Mouse (Mus musculus): ENCODE data around the gene Amigo2. TPM values are rescaled to one million over a fixed set of nuclear protein-coding genes. Genes with fewer than 3 reads are reported as not detected.
A peak's percentile ranks its signal among the peaks of the same experiment; 100 is the strongest.
"Not testable (repeated sequence)": the region's sequence is repeated elsewhere in the genome, so short reads cannot be mapped to it uniquely, and the experiment has no call there.

Amigo2 gene
- total RNA-seq, 2 experiments from 2014 or later = 0.07 to 0.27 TPM

- no peak for ATAC-seq (ENCODE audit: poor library complexity, severe bottlenecking)
Observed at GRCm38 (mm10) chr15:97229494-97230077, 17.5 kb downstream of the Amigo2 start.

GRCm38 (mm10) chr15:97224003-97224402 lies 23.1 kb downstream of the Amigo2 start:
- no peak for ATAC-seq (ENCODE audit: poor library complexity, severe bottlenecking)

GRCm38 (mm10) chr15:97223431-97223830 lies 23.7 kb downstream of the Amigo2 start:
- no peak for ATAC-seq (ENCODE audit: poor library complexity, severe bottlenecking)

- no peak for ATAC-seq (ENCODE audit: poor library complexity, severe bottlenecking)
Observed at GRCm38 (mm10) chr15:97216843-97217242, 30.2 kb downstream of the Amigo2 start.

GRCm38 (mm10) chr15:97212501-97213477 lies 34.3 kb downstream of the Amigo2 start:
- peak; percentile 99 for ATAC-seq (ENCODE audit: poor library complexity, severe bottlenecking)

- ATAC-seq (ENCODE audit: poor library complexity, severe bottlenecking) = not testable (repeated sequence)
Observed at GRCm38 (mm10) chr15:97209754-97210153, 37.3 kb downstream of the Amigo2 start.

GRCm38 (mm10) chr15:97206506-97206905 lies 40.6 kb downstream of the Amigo2 start:
- no peak for ATAC-seq (ENCODE audit: poor library complexity, severe bottlenecking)

- no peak for ATAC-seq (ENCODE audit: poor library complexity, severe bottlenecking)
Observed at GRCm38 (mm10) chr15:97205776-97206175, 41.3 kb downstream of the Amigo2 start.

- ATAC-seq (ENCODE audit: poor library complexity, severe bottlenecking) = no peak
Observed at GRCm38 (mm10) chr15:97204889-97205288, 42.2 kb downstream of the Amigo2 start.

- no peak for ATAC-seq (ENCODE audit: poor library complexity, severe bottlenecking)
Observed at GRCm38 (mm10) chr15:97196644-97197043, 50.4 kb downstream of the Amigo2 start.

- peak; percentile 76 for ATAC-seq (ENCODE audit: poor library complexity, severe bottlenecking)
Observed at GRCm38 (mm10) chr15:97195628-97196027, 51.5 kb downstream of the Amigo2 start.

Other genes starting within 250 kb of the Amigo2 start
- gene Slc38a4, start 191.3 kb downstream of the Amigo2 start, total RNA-seq (2015) = not detected in 2 replicates
- gene Slc38a4, start 191.3 kb downstream of the Amigo2 start, total RNA-seq (2017) = not detected in 2 replicates
- 20.1 and 23.2 TPM in 2 replicates for gene Pced1b, start 180 bp downstream of the Amigo2 start, total RNA-seq (2015)
- gene Pced1b, start 180 bp downstream of the Amigo2 start, total RNA-seq (2017) = 3.2 and 5.8 TPM in 2 replicates